Mouse (Mus musculus): Measurements from ENCODE around the gene Gcfc2.

GRCm38 (mm10) chr6:81986171-81986570, 62.7 kb downstream of the Gcfc2 start:
- TF ChIP-seq CTCF (IDR thresholded peaks at IDR 0.05; ENCODE audit: borderline replicate concordance, extremely low read depth, insufficient read depth, insufficient read length) (no peak), POLR2A (IDR thresholded peaks at IDR 0.05; ENCODE audit: borderline replicate concordance, extremely low read depth, insufficient read depth, insufficient read length, poor library complexity, severe bottlenecking) (no peak)
